Comparison of ENCODE assay signal across 22 mouse cellular contexts in genomic region chr4:142306076-142306475, GRCm38 (mm10).
DNase-seq lines count a peak whose midpoint lies in the region; ATAC-seq and TF ChIP-seq lines count a peak whose summit lies in the region.
"Had no signal": no experiment of that assay in that cellular context is flagged by ENCODE, and none has a peak within 500 bp of the region (broad histone marks: within the 10 kb centered on the region; RNA-seq: fewer than 3 reads in every experiment).

No protein-coding gene starts in this region.

- peak; percentile 30 for DNase-seq in adrenal gland, postnatal 10 days
- no peak for DNase-seq in adrenal gland, adult 18-20 months (ENCODE audit: low spot score in 2 of 2)
- peak; percentile 46 for DNase-seq in midbrain, postnatal 0 days (ENCODE audit: low spot score)
- no peak for DNase-seq in midbrain, embryonic 10.5 days (ENCODE audit: low spot score)
- DNase-seq in limb, embryonic 11.5 days (ENCODE audit: low spot score): peak; percentile 56
- DNase-seq in kidney, adult 8-10 months: no peak
- DNase-seq in heart, postnatal 10 days: no peak
- DNase-seq: cerebellum, adult 11 months; cerebellum, postnatal 14 days; gastrocnemius, postnatal 14 days; heart, adult 18-20 months; heart, postnatal 4 days; kidney, postnatal 4 days; thymus, adult 18-20 months had no signal

- no peaks in the 10 kb centered on the region for H3K36me3 ChIP-seq in midbrain, postnatal 0 days (ENCODE audit: insufficient read depth, low read length)
- H3K36me3 ChIP-seq in midbrain, embryonic 10.5 days: no peaks in the 10 kb centered on the region
- 0 out of 2 replicates have a peak, but pooled peaks cover under 1% of the 10 kb centered on the region for H3K36me3 ChIP-seq in hindbrain, embryonic 12.5 days
- H3K36me3 ChIP-seq in limb, embryonic 11.5 days (ENCODE audit: control insufficient read depth, insufficient read depth, low read length): no peaks in the 10 kb centered on the region
- H3K36me3 ChIP-seq: heart, embryonic 13.5 days; kidney, embryonic 15.5 days; stomach, embryonic 15.5 days had no signal

- H3K27me3 ChIP-seq in midbrain, postnatal 0 days (ENCODE audit: insufficient read depth, low read length): no peaks in the 10 kb centered on the region
- no peaks in the 10 kb centered on the region for H3K27me3 ChIP-seq in midbrain, embryonic 10.5 days (ENCODE audit: low read depth, poor library complexity, severe bottlenecking)
- H3K27me3 ChIP-seq in hindbrain, embryonic 12.5 days: no peaks in the 10 kb centered on the region
- H3K27me3 ChIP-seq in limb, embryonic 11.5 days (ENCODE audit: control insufficient read depth, insufficient read depth, low read length): no peaks in the 10 kb centered on the region
- H3K27me3 ChIP-seq: kidney, embryonic 15.5 days; limb, embryonic 13.5 days; stomach, embryonic 15.5 days had no signal

- H3K4me1 ChIP-seq in midbrain, postnatal 0 days (ENCODE audit: insufficient read depth, low read length): peaks cover 16% of the 10 kb centered on the region; the same call in 1 of the 2 replicates
- H3K4me1 ChIP-seq in midbrain, embryonic 10.5 days: peaks cover 27% of the 10 kb centered on the region
- H3K4me1 ChIP-seq in hindbrain, embryonic 12.5 days: peaks cover 27% of the 10 kb centered on the region
- H3K4me1 ChIP-seq in limb, embryonic 11.5 days (ENCODE audit: control insufficient read depth, insufficient read depth, low read length): peaks cover 15% of the 10 kb centered on the region; the same call in 1 of the 2 replicates

- WGBS in midbrain, postnatal 0 days: 57% methylated on average over 14 of the region's 14 CpGs
- 93% methylated on average over 14 of the region's 14 CpGs for WGBS in midbrain, embryonic 10.5 days
- 67% methylated on average over 14 of the region's 14 CpGs for WGBS in hindbrain, embryonic 12.5 days
- 40% methylated on average over 14 of the region's 14 CpGs for WGBS in limb, embryonic 11.5 days

- TF ChIP-seq CTCF in midbrain, postnatal 0 days (IDR thresholded peaks at IDR 0.05): no peak

- H3K4me2 ChIP-seq in midbrain, postnatal 0 days (ENCODE audit: low read depth, low read length, poor library complexity, severe bottlenecking): no peak overlapping the region
- no peak overlapping the region for H3K4me2 ChIP-seq in hindbrain, embryonic 12.5 days (replicated peaks)
- no peak overlapping the region for H3K4me2 ChIP-seq in limb, embryonic 11.5 days (ENCODE audit: low read depth, severe bottlenecking)
- H3K4me2 ChIP-seq: heart, embryonic 13.5 days; kidney, embryonic 15.5 days; limb, embryonic 13.5 days; stomach, embryonic 15.5 days had no signal

- intact Hi-C loops in heart, postnatal 10 days (cut with DNase I): no loop called here

- H3K9ac ChIP-seq in midbrain, postnatal 0 days (replicated peaks; ENCODE audit: low read length, poor library complexity, severe bottlenecking): no peak overlapping the region
- no peak overlapping the region for H3K9ac ChIP-seq in hindbrain, embryonic 12.5 days
- H3K9ac ChIP-seq in limb, embryonic 11.5 days (ENCODE audit: low read length): no peak overlapping the region
- H3K9ac ChIP-seq: heart, embryonic 13.5 days; kidney, embryonic 15.5 days; limb, embryonic 13.5 days; liver, embryonic 14.5 days; stomach, embryonic 15.5 days had no signal

- H3K27ac ChIP-seq in midbrain, postnatal 0 days (ENCODE audit: low read depth, low read length): no peak overlapping the region
- no peak overlapping the region for H3K27ac ChIP-seq in midbrain, embryonic 10.5 days (replicated peaks)
- H3K27ac ChIP-seq in hindbrain, embryonic 12.5 days: no peak overlapping the region
- no peak overlapping the region for H3K27ac ChIP-seq in limb, embryonic 11.5 days (replicated peaks; ENCODE audit: low read depth, low read length)
- H3K27ac ChIP-seq: heart, embryonic 13.5 days; kidney, embryonic 15.5 days; limb, embryonic 13.5 days; liver, embryonic 14.5 days; stomach, embryonic 15.5 days had no signal

- H3K9me3 ChIP-seq in midbrain, postnatal 0 days (ENCODE audit: low read length): no peaks in the 10 kb centered on the region
- peaks cover 6% of the 10 kb centered on the region; the same call in 1 of the 2 replicates for H3K9me3 ChIP-seq in midbrain, embryonic 10.5 days (replicated peaks)
- peaks cover 3% of the 10 kb centered on the region for H3K9me3 ChIP-seq in hindbrain, embryonic 12.5 days (replicated peaks)
- peaks cover 3% of the 10 kb centered on the region; the same call in 1 of the 2 replicates for H3K9me3 ChIP-seq in limb, embryonic 11.5 days (ENCODE audit: control insufficient read depth, low read length)
- H3K9me3 ChIP-seq: stomach, embryonic 15.5 days had no signal

- no peak overlapping the region for H3K4me3 ChIP-seq in midbrain, postnatal 0 days (ENCODE audit: low read depth, low read length)
- no peak overlapping the region for H3K4me3 ChIP-seq in midbrain, embryonic 10.5 days
- H3K4me3 ChIP-seq in hindbrain, embryonic 12.5 days: no peak overlapping the region
- no peak overlapping the region for H3K4me3 ChIP-seq in limb, embryonic 11.5 days (ENCODE audit: low read depth, low read length)
- H3K4me3 ChIP-seq: heart, embryonic 13.5 days; kidney, embryonic 15.5 days; limb, embryonic 13.5 days; stomach, embryonic 15.5 days had no signal

- ATAC-seq in midbrain, postnatal 0 days (ENCODE audit: low FRiP score): no peak
- peak; percentile 63 for ATAC-seq in hindbrain, embryonic 12.5 days (ENCODE audit: low FRiP score)
- ATAC-seq in limb, embryonic 11.5 days (ENCODE audit: insufficient number of reproducible peaks, low FRiP score, low TSS enrichment, low read depth): no peak
- ATAC-seq: forebrain, embryonic 14.5 days; intestine, embryonic 16.5 days had no signal

Comparison
In these comparisons a context has a peak if more than half of its experiments do, and no peak if none do; other contexts are left out.
1. DNase-seq: peak in adrenal gland, postnatal 10 days (single experiment), midbrain, postnatal 0 days (single experiment) and limb, embryonic 11.5 days (single experiment); none in adrenal gland, adult 18-20 months (0 of 2), midbrain, embryonic 10.5 days (single experiment), kidney, adult 8-10 months (0 of 2) and heart, postnatal 10 days (0 of 2).